Mouse (Mus musculus) liver, embryonic 11.5 days (tissue): ENCODE measurements around the gene Zfp78. TPM values are rescaled to one million over a fixed set of nuclear protein-coding genes. Genes with fewer than 3 reads are reported as not detected.

ENCODE experiments used
- ATAC-seq: fragments of 200-750 bp; cut with Nextera tagmentation; replicated peaks from 2 replicates; pipeline ENCODE4 v1.8.0; 2017; ENCODE audit warnings: moderate number of reproducible peaks, mild to moderate bottlenecking, moderate TSS enrichment, moderate library complexity; ENCODE audit not compliant: low FRiP score
- DNase-seq: peaks from one replicate; pipeline ENCODE4 v3.0.0-alpha.2; 2017; ENCODE audit warnings: low spot score
- H3K27ac ChIP-seq: fragments of 300-500 bp; sonication (generic); 2 replicates; pipeline ENCODE4 v1.5.1; 2014; ENCODE audit warnings: mild to moderate bottlenecking, low read depth, low read length, control low read depth
- H3K27me3 ChIP-seq: fragments of 300-500 bp; sonication (generic); replicated peaks from 2 replicates; pipeline ENCODE4 v1.6.1; 2014; ENCODE audit warnings: low read length, mixed read lengths; ENCODE audit not compliant: control insufficient read depth, insufficient read depth
- H3K36me3 ChIP-seq: fragments of 300-500 bp; sonication (generic); 2 replicates; pipeline ENCODE4 v1.6.1; 2014; ENCODE audit warnings: mild to moderate bottlenecking, low read length, moderate library complexity, mixed read lengths; ENCODE audit not compliant: control insufficient read depth, insufficient read depth
- H3K4me1 ChIP-seq: fragments of 300-500 bp; sonication (generic); replicated peaks from 2 replicates; pipeline ENCODE4 v1.6.1; 2014; ENCODE audit warnings: low read length, mixed read lengths; ENCODE audit not compliant: control insufficient read depth, insufficient read depth
- H3K4me2 ChIP-seq: fragments of 300-500 bp; sonication (generic); 2 replicates; pipeline ENCODE4 v1.6.1; 2014; ENCODE audit warnings: mild to moderate bottlenecking, control low read depth, moderate library complexity
- H3K4me3 ChIP-seq: fragments of 300-500 bp; sonication (generic); 2 replicates; pipeline ENCODE4 v1.5.1; 2014; ENCODE audit warnings: low read depth, low read length, control low read depth
- H3K9ac ChIP-seq: fragments of 300-500 bp; sonication (generic); 2 replicates; pipeline ENCODE4 v1.6.1; 2014; ENCODE audit warnings: low read depth, low read length, control low read depth
- H3K9me3 ChIP-seq: fragments of 300-500 bp; sonication (generic); 2 replicates; pipeline ENCODE4 v1.6.1; 2016; ENCODE audit warnings: low read length, inconsistent platforms, mixed read lengths; ENCODE audit not compliant: control insufficient read depth
- WGBS: fragments of 180-500 bp; shearing (Covaris S2); extraction: QIAGEN DNeasy Blood & Tissue Kit; methylation state at CpG from one replicate; pipeline ENCODE4 v1.1.7; 2014; 5-methylcytosine and 5-hydroxymethylcytosine counted together
- polyA plus RNA-seq: library from polyadenylated mRNA; unstranded; fragments of >200 nt; fragmentation: Nextera tagmentation; extraction: Ambion mirVana; gene quantifications from 2 replicates; pipeline ENCODE4 v1.2.1, GENCODE M21; 2014

Gene Zfp78
- polyA plus RNA-seq, 1 experiment from 2014 or later, result 1.3 TPM

DNA sequence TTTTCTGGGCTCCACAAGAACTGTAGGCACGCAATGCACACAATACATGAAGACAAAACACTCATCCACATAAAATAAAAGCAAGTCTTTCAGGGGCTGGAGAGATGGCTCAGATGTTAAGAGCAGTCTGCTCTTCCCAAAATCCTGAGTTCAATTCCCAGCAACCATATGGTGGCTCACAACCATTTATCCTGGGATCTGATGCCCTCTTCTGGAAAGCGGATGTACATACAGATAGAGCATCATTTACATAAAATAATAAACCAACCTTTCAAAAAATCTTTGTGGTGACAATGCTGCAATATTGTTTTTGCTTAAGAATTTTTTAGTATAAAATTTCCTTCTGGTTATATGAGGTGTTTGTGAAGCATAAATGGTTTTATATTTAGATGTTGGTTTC, 18.4 kb downstream of the Zfp78 start:
- WGBS, result 69% methylated on average over 2 of the region's 2 CpGs
- no peaks in the 10 kb centered on the region for H3K9me3 ChIP-seq
- DNase-seq, result no peak
- H3K4me2 ChIP-seq, result no peak overlapping the region
- H3K27ac ChIP-seq, result no peak overlapping the region
- H3K9ac ChIP-seq, result no peak overlapping the region
- no peak overlapping the region for H3K4me3 ChIP-seq
- ATAC-seq, result no peak
- no peaks in the 10 kb centered on the region for H3K27me3 ChIP-seq
- 0 out of 2 replicates have a peak, but pooled peaks cover 4% of the 10 kb centered on the region for H3K4me1 ChIP-seq
- no peaks in the 10 kb centered on the region for H3K36me3 ChIP-seq

GRCm38 (mm10) chr7:6383044-6383455, 20.0 kb downstream of the Zfp78 start, which contains the start of gene Zfp28:
TSS of gene Zfp28 (plus strand) at chr7:6383295.
- WGBS, result 1% methylated on average over 28 of the region's 28 CpGs
- peak within 1 kb of the TSS; percentile 77 for H3K4me2 ChIP-seq
- DNase-seq, result peak; percentile 98
- peak; percentile 95 for ATAC-seq
- no peaks in the 10 kb centered on the region for H3K36me3 ChIP-seq
- H3K9me3 ChIP-seq, result no peaks in the 10 kb centered on the region
- peak within 1 kb of the TSS; percentile 59 for H3K9ac ChIP-seq
- H3K4me3 ChIP-seq, result peak within 1 kb of the TSS; percentile 66
- H3K27me3 ChIP-seq, result no peaks in the 10 kb centered on the region
- H3K27ac ChIP-seq, result no peak within 1 kb of the TSS
- H3K4me1 ChIP-seq, result 0 out of 2 replicates have a peak, but pooled peaks cover 4% of the 10 kb centered on the region

DNA sequence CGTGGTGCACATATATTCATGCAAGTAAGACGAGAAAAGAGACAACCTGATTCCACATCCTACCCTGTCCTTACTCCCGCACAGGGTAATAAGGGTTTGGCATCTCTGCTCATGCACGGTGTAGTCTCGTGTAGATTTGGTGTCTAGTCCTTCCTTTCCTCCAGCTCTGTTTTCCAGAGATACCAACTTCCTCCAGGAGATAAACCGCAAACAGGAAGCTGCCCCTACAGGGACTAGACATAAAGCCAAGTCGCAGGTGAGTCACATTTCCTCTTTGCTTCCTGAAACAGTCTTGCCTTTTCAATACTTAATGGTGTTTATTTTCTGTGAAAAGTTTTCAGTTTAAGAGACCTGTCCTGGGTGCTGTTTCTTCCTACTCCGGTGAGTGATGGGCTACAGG, 20.9 kb downstream of the Zfp78 start:
- DNase-seq (no peak), ATAC-seq (no peak)
- H3K4me2 ChIP-seq, result peak overlapping the region; percentile 77
- H3K4me3 ChIP-seq, result peak overlapping the region; percentile 66; the same call in 1 of the 2 replicates
- H3K9me3 ChIP-seq, result no peaks in the 10 kb centered on the region
- no peaks in the 10 kb centered on the region for H3K27me3 ChIP-seq
- H3K27ac ChIP-seq, result no peak overlapping the region
- no peaks in the 10 kb centered on the region for H3K36me3 ChIP-seq
- H3K4me1 ChIP-seq, result 0 out of 2 replicates have a peak, but pooled peaks cover 4% of the 10 kb centered on the region
- WGBS, result 37% methylated on average over 8 of the region's 8 CpGs
- H3K9ac ChIP-seq, result 0 out of 2 replicates have a peak overlapping the region, but pooled peaks have one; percentile 39

- Histone ChIP-seq H3K4me3 (no peak overlapping the region), H3K27ac (no peak overlapping the region), H3K9ac (no peak overlapping the region), H3K4me2 (no peak overlapping the region), H3K36me3 (no peaks in the 10 kb centered on the region), H3K4me1 (0 out of 2 replicates have a peak, but pooled peaks cover 4% of the 10 kb centered on the region), H3K9me3 (no peaks in the 10 kb centered on the region), H3K27me3 (no peaks in the 10 kb centered on the region)
- WGBS, result 92% methylated on average over 8 of the region's 8 CpGs
- ATAC-seq, result no peak
- DNase-seq, result no peak
Measured at GRCm38 (mm10) chr7:6386995-6387394, 23.9 kb downstream of the Zfp78 start.

GRCm38 (mm10) chr7:6388971-6389370, 25.9 kb downstream of the Zfp78 start:
- no peak overlapping the region for H3K9ac ChIP-seq
- H3K4me3 ChIP-seq, result no peak overlapping the region
- no peak overlapping the region for H3K27ac ChIP-seq
- whole genome bisulfite sequencing, result 79% methylated on average over 5 of the region's 5 CpGs
- DNase-seq, result no peak
- H3K27me3 ChIP-seq, result no peaks in the 10 kb centered on the region
- H3K36me3 ChIP-seq, result no peaks in the 10 kb centered on the region
- ATAC-seq, result no peak
- H3K9me3 ChIP-seq, result no peaks in the 10 kb centered on the region
- no peak overlapping the region for H3K4me2 ChIP-seq
- H3K4me1 ChIP-seq, result 0 out of 2 replicates have a peak, but pooled peaks cover under 1% of the 10 kb centered on the region

DNA sequence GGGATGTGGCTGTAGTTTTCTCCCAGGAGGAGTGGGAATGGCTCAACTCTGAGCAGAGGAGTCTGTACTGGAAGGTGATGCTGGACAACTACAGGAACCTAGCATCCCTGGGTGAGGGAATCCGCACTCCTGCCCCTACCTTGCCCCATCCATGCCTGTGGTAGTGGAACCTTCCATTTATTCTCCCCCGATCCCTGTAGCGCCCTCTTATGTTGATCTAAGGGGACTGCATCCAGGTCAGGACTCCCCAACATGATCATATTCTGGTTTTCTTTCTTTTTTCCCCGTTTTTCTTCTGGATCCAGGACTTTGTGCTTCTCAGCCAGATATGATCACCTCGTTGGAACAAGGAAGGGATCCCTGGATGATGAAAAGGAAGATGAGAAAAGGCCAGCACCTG, 26.4 kb downstream of the Zfp78 start:
- H3K4me1 ChIP-seq, result no peaks in the 10 kb centered on the region
- no peaks in the 10 kb centered on the region for H3K36me3 ChIP-seq

DNA sequence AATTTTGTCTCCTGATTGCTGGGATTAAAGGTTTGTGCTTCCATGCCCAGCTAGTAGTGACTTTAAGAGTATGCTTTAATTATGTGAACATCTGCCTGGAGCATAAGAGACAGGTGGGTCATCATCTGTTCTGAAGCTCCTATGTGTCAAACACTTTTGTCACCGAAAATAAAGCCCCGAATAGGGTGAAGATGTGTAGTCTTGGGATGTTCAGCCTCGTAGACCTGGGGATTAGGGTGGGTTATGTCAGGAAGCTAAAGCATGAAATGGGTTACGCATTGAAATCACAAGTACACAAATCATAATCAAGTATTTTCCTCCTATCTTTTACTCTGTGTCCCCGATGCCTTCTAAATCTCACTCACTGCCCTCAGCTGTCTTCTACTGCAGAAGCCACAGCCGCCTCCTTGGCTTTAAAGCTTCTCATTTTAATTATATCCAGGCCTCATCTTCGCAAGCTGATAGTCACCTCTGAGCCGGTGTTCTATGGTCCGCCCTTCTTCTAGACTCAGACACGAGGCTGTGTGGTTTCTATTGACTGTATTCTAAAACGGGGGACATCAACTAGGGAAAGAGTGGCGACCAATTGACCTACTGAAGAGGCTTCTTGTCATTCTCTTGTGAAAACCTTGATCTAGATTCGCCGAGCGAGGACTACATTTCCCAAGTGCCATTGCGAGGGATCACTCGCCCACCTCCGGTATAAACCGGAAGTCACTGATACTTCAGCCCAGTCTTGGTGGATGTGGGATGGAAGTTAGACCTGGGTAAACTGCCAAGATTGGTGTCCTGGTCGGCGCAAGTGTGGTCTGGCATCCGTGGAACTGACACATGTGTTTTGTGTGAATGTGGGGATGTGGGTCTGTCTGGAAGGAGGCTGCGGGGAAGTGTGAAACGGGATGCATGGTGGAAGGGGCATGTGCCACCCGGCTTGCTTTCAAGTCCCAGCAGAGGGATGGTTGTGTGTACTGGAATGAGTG, 35.2 kb downstream of the Zfp78 start, which contains the start of gene Smim17:
Gene Smim17, plus strand, starts transcription at position 720 of the 980 bp plus-strand sequence.
- peak; percentile 83 for ATAC-seq
- Histone ChIP-seq H3K4me2 (peak within 1 kb of the TSS; percentile 72), H3K27ac (no peak within 1 kb of the TSS), H3K27me3 (no peaks in the 10 kb centered on the region), H3K36me3 (no peaks in the 10 kb centered on the region), H3K4me3 (peak within 1 kb of the TSS; percentile 51), H3K9me3 (no peaks in the 10 kb centered on the region), H3K4me1 (no peaks in the 10 kb centered on the region), H3K9ac (peak within 1 kb of the TSS; percentile 42; the same call in 1 of the 2 replicates)
- 26% methylated on average over 25 of the region's 25 CpGs for WGBS
- DNase-seq, result peak; percentile 56

More for the DNA sequence above, 26.4 kb downstream of the Zfp78 start:
- Histone ChIP-seq H3K4me2 (no peak overlapping the region), H3K9me3 (no peaks in the 10 kb centered on the region), H3K27me3 (no peaks in the 10 kb centered on the region), H3K4me3 (no peak overlapping the region), H3K27ac (no peak overlapping the region), H3K9ac (no peak overlapping the region)
- ATAC-seq (no peak), DNase-seq (no peak)
- WGBS, result 59% methylated on average over 5 of the region's 5 CpGs

DNA sequence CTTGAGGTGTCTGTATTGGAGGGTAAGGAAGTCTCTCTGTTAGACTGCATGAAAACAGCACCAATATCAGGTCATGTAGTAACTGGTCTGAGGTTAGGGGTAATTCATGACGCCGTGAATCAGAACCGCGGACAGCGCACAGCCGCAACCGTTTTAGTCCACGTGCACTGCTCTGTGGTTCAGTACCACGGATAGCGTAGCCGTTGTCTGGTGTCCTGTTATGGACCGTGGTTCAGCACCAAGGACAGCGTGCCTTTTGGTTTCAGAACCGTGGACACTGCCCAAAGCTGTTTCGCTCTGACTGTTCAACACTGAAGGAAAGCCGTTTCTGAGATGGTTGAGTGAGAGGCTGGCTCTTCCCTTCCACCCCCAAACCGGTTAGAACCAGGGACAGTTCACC, 47.0 kb downstream of the Zfp78 start, which contains the start of gene Gm20715:
Gene Gm20715, plus strand, starts transcription at position 235 of the 400 bp plus-strand sequence.
- 2% methylated on average over 17 of the region's 17 CpGs for WGBS
- H3K27me3 ChIP-seq, result no peaks in the 10 kb centered on the region
- H3K36me3 ChIP-seq, result no peaks in the 10 kb centered on the region
- no peak within 1 kb of the TSS for H3K9ac ChIP-seq
- no peaks in the 10 kb centered on the region for H3K9me3 ChIP-seq
- ATAC-seq, result peak; percentile 88
- peak; percentile 82 for DNase-seq
- no peaks in the 10 kb centered on the region for H3K4me1 ChIP-seq
- no peak within 1 kb of the TSS for H3K4me2 ChIP-seq
- no peak within 1 kb of the TSS for H3K4me3 ChIP-seq
- no peak within 1 kb of the TSS for H3K27ac ChIP-seq
